Mouse (Mus musculus) heart, embryonic 13.5 days (tissue): Measurements from ENCODE around the gene Rtn1. TPM values are rescaled to one million over a fixed set of nuclear protein-coding genes. Genes with fewer than 3 reads are reported as not detected.
A peak's percentile ranks its signal among the peaks of the same experiment; 100 is the strongest.

Experiments
- ATAC-seq: fragments of 200-750 bp; cut with Nextera tagmentation; 2 replicates; pipeline ENCODE4 v1.8.0; 2017; ENCODE audit warnings: moderate TSS enrichment; ENCODE audit not compliant: insufficient number of reproducible peaks, low FRiP score, low TSS enrichment; ENCODE audit errors: extremely low read depth
- H3K27ac ChIP-seq: fragments of 300-500 bp; sonication (generic); replicated peaks from 2 replicates; pipeline ENCODE4 v1.5.1; 2015; ENCODE audit warnings: moderate library complexity, mild to moderate bottlenecking, inconsistent platforms
- H3K27me3 ChIP-seq: fragments of 300-500 bp; sonication (generic); replicated peaks from 2 replicates; pipeline ENCODE4 v1.6.1; 2015; ENCODE audit warnings: mild to moderate bottlenecking, inconsistent platforms
- H3K36me3 ChIP-seq: fragments of 300-500 bp; sonication (generic); 2 replicates; pipeline ENCODE4 v1.6.1; 2015; ENCODE audit warnings: mild to moderate bottlenecking, inconsistent platforms
- H3K4me1 ChIP-seq: fragments of 300-500 bp; sonication (generic); 2 replicates; pipeline ENCODE4 v1.6.1; 2015; ENCODE audit warnings: inconsistent platforms
- H3K4me2 ChIP-seq: fragments of 300-500 bp; sonication (generic); 2 replicates; pipeline ENCODE4 v1.6.1; 2015; ENCODE audit warnings: inconsistent platforms, mild to moderate bottlenecking, moderate library complexity
- H3K4me3 ChIP-seq: fragments of 300-500 bp; sonication (generic); 2 replicates; pipeline ENCODE4 v1.5.1; 2015; ENCODE audit warnings: moderate library complexity, mild to moderate bottlenecking, inconsistent platforms
- H3K9ac ChIP-seq: fragments of 300-500 bp; sonication (generic); 2 replicates; pipeline ENCODE4 v1.6.1; 2015; ENCODE audit warnings: inconsistent platforms, mild to moderate bottlenecking, moderate library complexity
- H3K9me3 ChIP-seq: fragments of 300-500 bp; sonication (generic); 2 replicates; pipeline ENCODE4 v1.6.1; 2016; ENCODE audit warnings: inconsistent platforms
- WGBS: fragments of 180-500 bp; shearing (Covaris S2); methylation state at CpG from one replicate; pipeline ENCODE4 v1.1.7; 2015; ENCODE audit warnings: mixed read lengths; 5-methylcytosine and 5-hydroxymethylcytosine counted together
- polyA plus RNA-seq: library from polyadenylated mRNA; unstranded; fragments of >200 nt; fragmentation: Nextera tagmentation; extraction: Ambion mirVana; gene quantifications from 2 replicates; pipeline ENCODE4 v1.2.1, GENCODE M21; 2015

Rtn1 gene
- polyA plus RNA-seq, 1 experiment from 2014 or later: 15.8 TPM

DNA sequence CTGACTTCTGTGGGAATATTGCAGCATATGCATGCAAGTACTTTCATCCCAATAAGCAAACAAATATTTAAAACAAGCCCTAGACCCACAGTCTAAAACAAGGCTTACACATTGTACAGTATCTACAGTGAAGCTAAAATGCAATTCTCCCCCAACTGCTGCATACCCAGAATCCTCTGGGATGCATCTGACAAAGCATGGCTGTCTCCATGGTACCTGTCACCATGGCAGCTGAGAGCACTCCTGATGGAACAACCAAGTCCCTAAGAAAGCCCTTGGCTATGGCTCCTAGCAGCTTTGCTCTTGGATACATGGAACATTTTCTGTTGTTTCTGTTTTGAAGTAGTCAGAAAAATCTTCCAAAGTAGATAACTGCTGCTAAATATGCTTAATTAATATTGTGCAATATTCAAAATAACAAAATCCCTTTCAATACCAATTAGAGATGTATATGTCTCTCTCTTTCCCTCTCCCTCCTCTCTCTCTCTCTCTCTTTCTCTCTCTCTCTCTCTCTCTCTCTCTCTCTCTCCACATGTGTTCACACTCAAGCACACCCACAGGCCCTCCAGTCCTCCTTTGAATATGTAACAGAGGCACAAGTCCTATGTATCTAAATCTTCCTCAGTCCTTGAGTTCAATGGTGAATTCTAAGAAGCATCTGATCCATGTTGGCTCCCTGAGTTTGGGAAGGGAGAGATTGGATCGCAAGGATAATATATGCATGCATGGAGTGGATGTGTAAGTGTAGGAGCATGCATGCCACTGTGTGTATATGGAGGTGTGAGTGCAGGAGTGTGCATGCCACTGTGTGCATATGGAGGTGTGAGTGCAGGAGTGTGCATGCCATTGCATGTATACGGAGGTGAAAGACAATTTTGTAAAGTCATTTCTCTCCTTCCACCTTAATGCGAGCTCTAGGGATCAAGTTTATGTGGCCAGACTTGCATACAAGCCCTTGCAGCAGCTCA, 143.3 kb downstream of the Rtn1 start:
- no peak overlapping the region for H3K4me2 ChIP-seq

GRCm38 (mm10) chr12:72263213-72264103, 145.4 kb downstream of the Rtn1 start:
- H3K4me1 ChIP-seq: no peaks in the 10 kb centered on the region; the same call in none of the 2 replicates
- no peak overlapping the region for H3K4me2 ChIP-seq
- no peaks in the 10 kb centered on the region for H3K27me3 ChIP-seq
- peaks cover 2% of the 10 kb centered on the region; the same call in 1 of the 2 replicates for H3K9me3 ChIP-seq
- peak overlapping the region; percentile 39 for H3K27ac ChIP-seq
- WGBS: 43% methylated on average over 12 of the region's 12 CpGs
- no peaks in the 10 kb centered on the region for H3K36me3 ChIP-seq
- no peak overlapping the region for H3K4me3 ChIP-seq
- H3K9ac ChIP-seq: no peak overlapping the region
- ATAC-seq: no peak

More for the DNA sequence above, 143.3 kb downstream of the Rtn1 start:
- no peaks in the 10 kb centered on the region for H3K36me3 ChIP-seq
- H3K4me1 ChIP-seq: no peaks in the 10 kb centered on the region; the same call in none of the 2 replicates
- no peaks in the 10 kb centered on the region for H3K27me3 ChIP-seq
- H3K9ac ChIP-seq: no peak overlapping the region
- no peak for ATAC-seq
- no peak overlapping the region for H3K27ac ChIP-seq
- H3K4me3 ChIP-seq: no peak overlapping the region
- H3K9me3 ChIP-seq: peaks cover 2% of the 10 kb centered on the region; the same call in 1 of the 2 replicates
- 83% methylated on average over 3 of the region's 3 CpGs for WGBS

DNA sequence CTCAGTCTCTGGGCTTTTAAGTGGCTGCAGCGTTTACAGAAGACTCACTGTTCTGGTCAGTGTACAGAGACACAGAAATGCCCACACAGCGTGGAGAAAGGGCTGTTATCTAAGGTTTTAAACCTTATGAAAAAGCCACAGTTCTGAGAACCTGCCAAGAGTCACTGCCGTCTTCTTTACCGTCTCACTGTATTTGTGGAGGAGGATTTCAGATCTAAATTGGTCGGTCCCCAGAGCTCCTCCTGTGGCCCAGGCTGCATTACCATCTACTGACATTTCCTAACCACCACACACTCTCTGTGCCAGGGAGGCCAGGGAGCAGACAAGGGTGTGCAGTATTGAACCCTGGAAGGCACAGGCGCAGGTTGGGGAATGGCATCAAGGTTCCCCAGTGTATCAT, 151.9 kb downstream of the Rtn1 start:
- Histone ChIP-seq H3K9ac (no peak overlapping the region), H3K4me1 (no peaks in the 10 kb centered on the region), H3K4me2 (no peak overlapping the region), H3K27ac (no peak overlapping the region), H3K36me3 (no peaks in the 10 kb centered on the region), H3K27me3 (no peaks in the 10 kb centered on the region), H3K4me3 (no peak overlapping the region), H3K9me3 (no peaks in the 10 kb centered on the region)
- ATAC-seq: no peak
- 44% methylated on average over 6 of the region's 6 CpGs for WGBS

DNA sequence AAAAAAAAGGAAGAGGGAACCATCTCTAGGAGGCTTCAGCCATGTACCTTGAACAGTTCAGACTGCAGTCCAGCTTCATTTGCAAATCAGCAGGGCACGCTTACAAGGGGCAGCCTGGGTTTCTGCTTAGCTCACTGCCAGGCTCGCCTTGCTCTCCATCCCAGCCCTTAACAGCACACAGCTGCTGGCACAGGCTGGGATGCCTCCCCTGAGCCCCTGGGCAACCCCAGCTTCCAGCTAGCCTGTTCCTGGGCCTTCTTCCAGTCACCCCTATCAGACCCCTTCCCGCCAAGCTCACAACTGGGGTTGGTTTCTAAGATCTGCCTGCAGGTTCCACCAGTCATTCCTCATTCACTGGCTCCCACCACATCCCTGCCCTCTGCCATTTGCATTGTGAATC, 155.8 kb downstream of the Rtn1 start:
- H3K27me3 ChIP-seq: no peaks in the 10 kb centered on the region
- H3K9me3 ChIP-seq: peaks cover 3% of the 10 kb centered on the region; the same call in 1 of the 2 replicates
- H3K27ac ChIP-seq: no peak overlapping the region
- H3K4me2 ChIP-seq: no peak overlapping the region
- 74% methylated on average over 3 of the region's 3 CpGs for WGBS
- H3K4me1 ChIP-seq: no peaks in the 10 kb centered on the region
- no peak for ATAC-seq
- no peak overlapping the region for H3K4me3 ChIP-seq
- no peak overlapping the region for H3K9ac ChIP-seq
- H3K36me3 ChIP-seq: no peaks in the 10 kb centered on the region

- Histone ChIP-seq H3K27me3 (no peaks in the 10 kb centered on the region), H3K27ac (no peak overlapping the region)
Measured at GRCm38 (mm10) chr12:72251890-72252445, 156.9 kb downstream of the Rtn1 start.

DNA sequence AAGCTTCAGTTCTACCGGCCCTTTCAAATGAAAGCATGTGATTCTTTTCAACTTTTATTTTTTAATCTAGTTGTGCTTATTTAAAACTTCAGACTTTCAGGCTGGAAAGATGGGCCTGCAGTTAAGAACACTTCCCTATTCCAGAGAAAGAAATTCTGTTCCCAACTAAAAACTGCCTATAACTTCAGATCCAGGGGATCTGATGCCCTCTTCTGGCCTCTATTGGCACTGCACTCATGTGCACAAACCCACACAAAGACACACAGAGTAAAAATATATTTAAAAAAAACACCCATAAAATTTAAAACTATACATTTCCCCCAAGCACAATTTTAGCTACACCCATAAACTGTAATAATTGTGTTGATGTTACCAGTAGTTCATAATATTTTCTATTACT, 163.9 kb downstream of the Rtn1 start:
- 81% methylated on average over 1 of the region's 1 CpGs for WGBS
- H3K4me1 ChIP-seq: peaks cover 5% of the 10 kb centered on the region; the same call in 1 of the 2 replicates
- no peak overlapping the region for H3K4me2 ChIP-seq
- ATAC-seq: no peak
- no peaks in the 10 kb centered on the region for H3K36me3 ChIP-seq
- H3K27me3 ChIP-seq: no peaks in the 10 kb centered on the region
- H3K9me3 ChIP-seq: peaks cover 6% of the 10 kb centered on the region; the same call in 1 of the 2 replicates
- H3K27ac ChIP-seq: no peak overlapping the region
- no peak overlapping the region for H3K4me3 ChIP-seq
- no peak overlapping the region for H3K9ac ChIP-seq

More at GRCm38 (mm10) chr12:72251890-72252445, 156.9 kb downstream of the Rtn1 start:
- WGBS: 76% methylated on average over 10 of the region's 10 CpGs
- no peak overlapping the region for H3K9ac ChIP-seq
- no peak for ATAC-seq
- H3K4me1 ChIP-seq: no peaks in the 10 kb centered on the region
- H3K4me2 ChIP-seq: no peak overlapping the region
- H3K9me3 ChIP-seq: peaks cover 3% of the 10 kb centered on the region; the same call in 1 of the 2 replicates
- H3K4me3 ChIP-seq: no peak overlapping the region
- no peaks in the 10 kb centered on the region for H3K36me3 ChIP-seq

GRCm38 (mm10) chr12:72242807-72243206, 166.0 kb downstream of the Rtn1 start:
- no peak overlapping the region for H3K4me3 ChIP-seq
- H3K9me3 ChIP-seq: 0 out of 2 replicates have a peak, but pooled peaks cover 2% of the 10 kb centered on the region
- no peak for ATAC-seq

DNA sequence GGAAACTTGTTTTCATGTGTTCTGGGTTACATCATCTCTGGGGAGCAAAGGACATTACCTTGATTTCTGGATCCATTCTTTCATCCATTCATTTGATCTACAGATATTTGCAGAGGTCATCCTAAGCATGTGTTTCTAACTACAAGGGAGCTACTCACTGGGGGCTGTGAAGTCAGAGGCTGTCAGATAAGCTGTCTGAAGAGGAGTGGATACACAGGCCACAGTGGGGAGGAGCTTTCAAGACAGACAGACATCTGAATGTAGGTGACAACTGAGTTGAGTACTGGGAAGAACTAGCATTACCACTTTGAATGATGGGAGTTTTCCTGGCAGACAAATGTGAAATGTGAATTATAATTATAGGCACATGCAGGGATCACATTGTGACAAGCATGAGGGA, 168.3 kb downstream of the Rtn1 start:
- Histone ChIP-seq H3K27me3 (peaks cover 35% of the 10 kb centered on the region), H3K4me2 (no peak overlapping the region), H3K4me1 (peaks cover 29% of the 10 kb centered on the region), H3K36me3 (no peaks in the 10 kb centered on the region), H3K4me3 (no peak overlapping the region), H3K9me3 (0 out of 2 replicates have a peak, but pooled peaks cover 2% of the 10 kb centered on the region), H3K9ac (no peak overlapping the region), H3K27ac (no peak overlapping the region)
- no peak for ATAC-seq

More at GRCm38 (mm10) chr12:72242807-72243206, 166.0 kb downstream of the Rtn1 start:
- Histone ChIP-seq H3K4me2 (no peak overlapping the region), H3K9ac (no peak overlapping the region), H3K27ac (no peak overlapping the region), H3K36me3 (no peaks in the 10 kb centered on the region), H3K4me1 (peaks cover 17% of the 10 kb centered on the region), H3K27me3 (peaks cover 12% of the 10 kb centered on the region)
- 47% methylated on average over 6 of the region's 6 CpGs for WGBS

DNA sequence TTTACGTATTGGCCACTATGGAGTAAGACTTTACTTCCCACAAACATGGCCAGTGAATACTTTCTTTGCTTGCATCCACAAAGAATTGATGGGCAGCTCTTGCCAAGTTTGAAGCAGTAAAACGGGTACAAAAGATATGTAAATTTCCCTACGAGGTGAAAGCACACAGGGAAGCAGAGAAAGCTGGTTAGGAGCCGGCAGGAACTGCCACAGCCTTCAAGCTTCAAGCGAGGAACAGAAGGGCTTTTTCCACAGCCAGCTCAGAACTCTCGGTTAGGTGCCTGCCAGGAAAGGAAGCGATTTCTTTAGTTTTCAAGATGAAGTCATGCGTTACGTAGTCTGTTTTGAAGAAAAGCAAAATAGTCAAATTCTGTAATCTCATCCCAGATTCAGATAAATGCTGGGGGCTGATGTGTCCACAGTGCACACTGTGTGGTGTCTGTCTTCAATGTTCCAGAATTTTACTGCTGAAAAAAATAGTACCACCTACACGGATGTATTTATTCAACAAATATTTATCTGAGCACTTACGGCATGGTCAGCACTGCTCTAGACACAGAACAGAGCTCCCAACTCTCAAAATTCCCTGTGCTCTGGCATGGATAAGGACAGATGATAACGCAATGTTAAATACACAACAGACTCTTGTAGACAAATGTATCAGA, 169.5 kb downstream of the Rtn1 start:
- no peaks in the 10 kb centered on the region for H3K9me3 ChIP-seq
- peaks cover 45% of the 10 kb centered on the region for H3K27me3 ChIP-seq
- no peak overlapping the region for H3K9ac ChIP-seq
- WGBS: 38% methylated on average over 12 of the region's 12 CpGs
- no peak overlapping the region for H3K4me3 ChIP-seq
- H3K27ac ChIP-seq: peak overlapping the region; percentile 62
- H3K36me3 ChIP-seq: no peaks in the 10 kb centered on the region
- no peak for ATAC-seq
- H3K4me1 ChIP-seq: peaks cover 29% of the 10 kb centered on the region
- 0 out of 2 replicates have a peak overlapping the region, but pooled peaks have one; percentile 5 for H3K4me2 ChIP-seq

DNA sequence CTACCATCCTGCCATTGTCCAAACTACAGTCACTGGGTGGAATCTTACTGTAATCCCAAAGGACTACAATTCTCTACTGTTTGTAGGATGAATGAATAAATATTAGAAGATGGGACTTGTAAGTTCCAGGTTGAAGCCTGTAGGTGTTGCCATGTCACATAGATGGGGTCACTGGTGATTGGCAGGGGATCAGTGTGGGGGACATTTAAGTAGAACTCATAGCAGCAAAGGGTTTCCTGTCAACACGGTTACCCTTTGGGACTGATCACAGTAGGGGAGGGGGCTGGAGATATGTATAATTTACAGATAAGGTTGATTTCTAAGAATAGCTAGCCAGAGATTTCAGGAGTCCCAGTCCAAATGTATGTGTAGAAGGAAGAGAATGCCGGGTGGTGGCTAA, 171.6 kb downstream of the Rtn1 start:
- 33% methylated on average over 2 of the region's 2 CpGs for WGBS
- peaks cover 29% of the 10 kb centered on the region for H3K4me1 ChIP-seq
- no peak overlapping the region for H3K9ac ChIP-seq
- no peak overlapping the region for H3K27ac ChIP-seq
- H3K27me3 ChIP-seq: peaks cover 52% of the 10 kb centered on the region
- no peaks in the 10 kb centered on the region for H3K9me3 ChIP-seq
- peak overlapping the region; percentile 74 for H3K4me2 ChIP-seq
- peak overlapping the region; percentile 57 for H3K4me3 ChIP-seq
- no peak for ATAC-seq
- no peaks in the 10 kb centered on the region for H3K36me3 ChIP-seq
